In genomic region chr14:20708239-20708638, GRCm38 (mm10) we compare ENCODE assay signal across 1 mouse cellular context.
TF ChIP-seq lines count a peak whose summit lies in the region.

No protein-coding gene starts in this region.

TF ChIP-seq in CH12.LX, 34 proteins besides CTCF, POLR2A, EP300 and RAD21 (continued from another document):
- no peak for TF ChIP-seq RCOR1 (conservative IDR thresholded peaks at IDR 0.05; ENCODE audit: low read depth, low read length)
- TF ChIP-seq MYC (IDR thresholded peaks at IDR 0.05; ENCODE audit: low read depth, low read length): no peak
- 0 out of 2 replicates have a peak, but pooled peaks have one; percentile 14 for TF ChIP-seq UBTF (IDR thresholded peaks at IDR 0.05; ENCODE audit: low read depth, low read length)
- TF ChIP-seq JUN (IDR thresholded peaks at IDR 0.05; ENCODE audit: insufficient read depth, low read depth, low read length): no peak
- no peak for TF ChIP-seq MXI1 (IDR thresholded peaks at IDR 0.05; ENCODE audit: low read depth, low read length)
- TF ChIP-seq TCF12 (IDR thresholded peaks at IDR 0.05; ENCODE audit: low read depth, low read length): no peak
- TF ChIP-seq E2F4 (IDR thresholded peaks at IDR 0.05; ENCODE audit: insufficient replicate concordance, low read depth, low read length): no peak
- TF ChIP-seq USF1 (IDR thresholded peaks at IDR 0.05; ENCODE audit: low read depth, low read length): peak; percentile 41; the same call in 1 of the 2 replicates
- no peak for TF ChIP-seq JUND (conservative IDR thresholded peaks at IDR 0.05; ENCODE audit: low read depth, low read length)
- TF ChIP-seq NRF1 (IDR thresholded peaks at IDR 0.05; ENCODE audit: low read depth, low read length): no peak
- TF ChIP-seq TBP (conservative IDR thresholded peaks at IDR 0.05; ENCODE audit: low read depth, low read length): no peak
- no peak for TF ChIP-seq ZNF384 (IDR thresholded peaks at IDR 0.05; ENCODE audit: low read depth, low read length)
- peak; percentile 61 for TF ChIP-seq USF2 (conservative IDR thresholded peaks at IDR 0.05; ENCODE audit: low read depth, low read length)
